Comparison of ENCODE assay signal across 14 mouse cellular contexts in the genomic region with DNA sequence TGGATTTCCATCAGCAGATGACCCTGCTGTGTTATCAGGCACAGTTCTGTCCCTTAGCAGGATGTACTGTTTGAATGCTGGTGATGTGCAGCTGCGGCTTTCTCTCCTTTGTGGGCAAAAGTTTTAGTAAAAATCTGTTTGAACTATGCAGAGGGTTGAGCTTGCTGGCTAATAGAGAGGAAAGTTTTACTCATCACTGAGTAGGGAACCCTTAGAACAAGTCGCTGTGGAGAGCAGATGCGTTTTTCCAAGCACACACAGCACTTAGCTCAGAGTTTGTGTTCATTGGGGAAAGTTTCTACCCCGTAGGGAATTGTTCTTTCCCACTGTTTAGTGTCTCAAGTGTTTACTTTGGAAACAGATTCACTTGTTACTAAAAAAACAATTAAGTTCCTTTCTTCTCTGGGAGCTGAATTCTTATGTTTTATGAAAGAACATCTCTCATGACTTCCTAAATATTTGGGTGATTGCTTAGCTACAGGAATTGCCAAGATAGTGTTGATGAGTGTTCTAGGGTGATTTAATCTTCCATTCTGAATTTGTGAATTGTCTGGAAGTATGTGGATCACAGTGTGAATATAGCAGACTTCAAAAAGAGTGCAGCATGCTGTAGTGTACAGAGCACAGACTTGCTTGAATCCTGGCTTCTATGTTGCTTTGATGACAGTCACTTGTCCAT. TPM values are rescaled to one million over a fixed set of nuclear protein-coding genes. Genes with fewer than 3 reads are reported as not detected.
A peak's percentile ranks its signal among the peaks of the same experiment; 100 is the strongest.
DNase-seq lines count a peak whose midpoint lies in the region; ATAC-seq lines count a peak whose summit lies in the region.
"Had no signal": no experiment of that assay in that cellular context is flagged by ENCODE, and none has a peak within 500 bp of the region (broad histone marks: within the 10 kb centered on the region; RNA-seq: fewer than 3 reads in every experiment).

No protein-coding gene starts in this region.

- H3K9me3 ChIP-seq in midbrain, embryonic 11.5 days (ENCODE audit: control insufficient read depth, low read length): no peaks in the 10 kb centered on the region
- no peaks in the 10 kb centered on the region for H3K9me3 ChIP-seq in midbrain, embryonic 13.5 days
- H3K9me3 ChIP-seq in heart, embryonic 10.5 days: no peaks in the 10 kb centered on the region
- H3K9me3 ChIP-seq in forebrain, embryonic 16.5 days (ENCODE audit: control insufficient read depth, low read length): no peaks in the 10 kb centered on the region
- H3K9me3 ChIP-seq: G1E; hindbrain, embryonic 15.5 days had no signal

- H3K4me1 ChIP-seq in midbrain, embryonic 11.5 days (ENCODE audit: control insufficient read depth, insufficient read depth, low read length): no peaks in the 10 kb centered on the region
- H3K4me1 ChIP-seq in midbrain, embryonic 13.5 days (replicated peaks): no peaks in the 10 kb centered on the region
- H3K4me1 ChIP-seq in heart, embryonic 10.5 days: peaks cover 18% of the 10 kb centered on the region; the same call in 1 of the 2 replicates
- no peaks in the 10 kb centered on the region for H3K4me1 ChIP-seq in forebrain, embryonic 16.5 days (replicated peaks; ENCODE audit: control insufficient read depth, insufficient read depth, low read length)

- H3K4me3 ChIP-seq in midbrain, embryonic 11.5 days (ENCODE audit: low read depth, low read length): no peak overlapping the region
- no peak overlapping the region for H3K4me3 ChIP-seq in midbrain, embryonic 13.5 days (replicated peaks)
- no peak overlapping the region for H3K4me3 ChIP-seq in heart, embryonic 10.5 days
- H3K4me3 ChIP-seq in forebrain, embryonic 16.5 days (replicated peaks; ENCODE audit: low read length): no peak overlapping the region
- H3K4me3 ChIP-seq: erythroblast, embryonic 14.5 days; hindbrain, embryonic 15.5 days; layer of hippocampus, adult 2 months had no signal

- no peaks in the 10 kb centered on the region for H3K27me3 ChIP-seq in midbrain, embryonic 11.5 days (ENCODE audit: control insufficient read depth, insufficient read depth, low read length)
- no peaks in the 10 kb centered on the region for H3K27me3 ChIP-seq in midbrain, embryonic 13.5 days
- no peaks in the 10 kb centered on the region for H3K27me3 ChIP-seq in heart, embryonic 10.5 days (ENCODE audit: insufficient read depth, poor library complexity, severe bottlenecking)
- H3K27me3 ChIP-seq in forebrain, embryonic 16.5 days (replicated peaks; ENCODE audit: control insufficient read depth, insufficient read depth, low read length): no peaks in the 10 kb centered on the region
- H3K27me3 ChIP-seq: hindbrain, embryonic 15.5 days had no signal

- no peak overlapping the region for H3K27ac ChIP-seq in midbrain, embryonic 11.5 days (ENCODE audit: low read depth, low read length)
- no peak overlapping the region for H3K27ac ChIP-seq in midbrain, embryonic 13.5 days
- H3K27ac ChIP-seq in heart, embryonic 10.5 days: peak overlapping the region; percentile 37; the same call in 1 of the 2 replicates
- no peak overlapping the region for H3K27ac ChIP-seq in forebrain, embryonic 16.5 days (ENCODE audit: low read length)
- H3K27ac ChIP-seq: hindbrain, embryonic 15.5 days; layer of hippocampus, adult 2 months had no signal

- no peak overlapping the region for H3K9ac ChIP-seq in midbrain, embryonic 11.5 days (ENCODE audit: low read length)
- H3K9ac ChIP-seq in midbrain, embryonic 13.5 days (replicated peaks): no peak overlapping the region
- H3K9ac ChIP-seq in forebrain, embryonic 16.5 days (replicated peaks; ENCODE audit: low read depth, low read length): no peak overlapping the region
- H3K9ac ChIP-seq: hindbrain, embryonic 15.5 days had no signal

- peak; percentile 41 for DNase-seq in midbrain, embryonic 11.5 days (ENCODE audit: low spot score, missing footprints)
- DNase-seq in adipocyte (ENCODE audit: low spot score): peak; percentile 26
- no peak for DNase-seq in heart, embryonic 10.5 days (ENCODE audit: low spot score)
- DNase-seq in embryo, embryonic 9.5 days (ENCODE audit: extremely low spot score): no peak
- DNase-seq: cerebellum, postnatal 25 days; right cerebral cortex, postnatal 4 days; thymus, adult 18-20 months had no signal

- ATAC-seq in midbrain, embryonic 11.5 days (ENCODE audit: low FRiP score): no peak
- no peak for ATAC-seq in midbrain, embryonic 13.5 days
- ATAC-seq in inflammation-experienced regulatory T-cells, adult 6 months: peak; percentile 72
- no peak for ATAC-seq in forebrain, embryonic 16.5 days

- WGBS in midbrain, embryonic 11.5 days: 86% methylated on average over 4 of the region's 4 CpGs
- WGBS in midbrain, embryonic 13.5 days: 82% methylated on average over 4 of the region's 4 CpGs
- WGBS in heart, embryonic 10.5 days: 59% methylated on average over 4 of the region's 4 CpGs
- WGBS in forebrain, embryonic 16.5 days: 83% methylated on average over 4 of the region's 4 CpGs

- H3K4me2 ChIP-seq in midbrain, embryonic 11.5 days: no peak overlapping the region
- no peak overlapping the region for H3K4me2 ChIP-seq in midbrain, embryonic 13.5 days (replicated peaks)
- H3K4me2 ChIP-seq in forebrain, embryonic 16.5 days (ENCODE audit: low read length): no peak overlapping the region
- H3K4me2 ChIP-seq: hindbrain, embryonic 15.5 days had no signal

- peaks cover 10% of the 10 kb centered on the region; the same call in 1 of the 2 replicates for H3K36me3 ChIP-seq in midbrain, embryonic 11.5 days (ENCODE audit: control insufficient read depth, insufficient read depth, low read length)
- peaks cover 71% of the 10 kb centered on the region for H3K36me3 ChIP-seq in midbrain, embryonic 13.5 days
- peaks cover 60% of the 10 kb centered on the region for H3K36me3 ChIP-seq in heart, embryonic 10.5 days
- peaks cover 31% of the 10 kb centered on the region for H3K36me3 ChIP-seq in forebrain, embryonic 16.5 days (ENCODE audit: control insufficient read depth, insufficient read depth)

RNA-seq across cellular contexts. Expression of a gene that starts 45.2 kb away (rescaled TPM):
- 28.7 and 33.0 TPM in 2 replicates for polyA plus RNA-seq in midbrain, embryonic 11.5 days (2014; fragmentation: Nextera tagmentation; extraction: Ambion mirVana)
- 25.6 and 26.2 TPM in 2 replicates for polyA plus RNA-seq in midbrain, embryonic 13.5 days (2015; fragmentation: Nextera tagmentation; extraction: Ambion mirVana)
- 21.9 and 28.2 TPM in 2 replicates for polyA plus RNA-seq in heart, embryonic 10.5 days (2016; fragmentation: Nextera tagmentation; extraction: Ambion mirVana)
- polyA plus RNA-seq in inflammation-experienced regulatory T-cells, adult 6 months (2017; shearing (Covaris generic)): 10 to 100 TPM; 30.2 to 52.7 (median 40.1) TPM
- polyA plus RNA-seq in forebrain, embryonic 16.5 days (2015; fragmentation: Nextera tagmentation; extraction: Ambion mirVana): 32.6 and 34.8 TPM in 2 replicates

Comparison
In these comparisons a context has a peak if more than half of its experiments do, and no peak if none do; other contexts are left out.
1. DNase-seq: peak in midbrain, embryonic 11.5 days (single experiment) and adipocyte (single experiment); none in heart, embryonic 10.5 days (single experiment) and embryo, embryonic 9.5 days (single experiment).